Mouse (Mus musculus) gastrocnemius, postnatal 10 days (tissue): Measurements from ENCODE around the gene Cd6. TPM values are rescaled to one million over a fixed set of nuclear protein-coding genes. Genes with fewer than 3 reads are reported as not detected.

Experiments used
- DNase-seq: peaks from one replicate; pipeline ENCODE4 v3.0.0; 2021; ENCODE audit warnings: mixed read lengths
- total RNA-seq, 2 experiments: library from RNA; stranded (reverse); gene quantifications; 2 replicates each; pipeline ENCODE4 v1.2.3; 2021

Cd6 gene
- total RNA-seq, 2 experiments from 2014 or later: 0.26 TPM; not detected in 1

- no peak for DNase-seq
Measured at GRCm38 (mm10) chr19:10761794-10762415, 68.0 kb downstream of the Cd6 start.

GRCm38 (mm10) chr19:10759983-10760831 lies 69.7 kb downstream of the Cd6 start:
- peak; percentile 58 for DNase-seq

- DNase-seq: no peak
Measured at GRCm38 (mm10) chr19:10759525-10759924, 70.3 kb downstream of the Cd6 start.

- no peak for DNase-seq
Measured at GRCm38 (mm10) chr19:10758708-10759107, 71.2 kb downstream of the Cd6 start.

- no peak for DNase-seq
Measured at GRCm38 (mm10) chr19:10757526-10757925, 72.3 kb downstream of the Cd6 start.

- DNase-seq: no peak
Measured at GRCm38 (mm10) chr19:10757125-10757524, 72.7 kb downstream of the Cd6 start.

- DNase-seq: no peak
Measured at GRCm38 (mm10) chr19:10752646-10753045, 77.2 kb downstream of the Cd6 start.

- no peak for DNase-seq
Measured at GRCm38 (mm10) chr19:10752106-10752505, 77.8 kb downstream of the Cd6 start.

- DNase-seq: no peak
Measured at GRCm38 (mm10) chr19:10751607-10752006, 78.3 kb downstream of the Cd6 start.

- no peak for DNase-seq
Measured at GRCm38 (mm10) chr19:10750161-10750560, 79.7 kb downstream of the Cd6 start.

- no peak for DNase-seq
Measured at GRCm38 (mm10) chr19:10749295-10749694, 80.6 kb downstream of the Cd6 start.

- DNase-seq: no peak
Measured at GRCm38 (mm10) chr19:10748401-10749102, 81.3 kb downstream of the Cd6 start.

- no peak for DNase-seq
Measured at GRCm38 (mm10) chr19:10747718-10748117, 82.1 kb downstream of the Cd6 start.

GRCm38 (mm10) chr19:10747182-10747581 lies 82.7 kb downstream of the Cd6 start:
- no peak for DNase-seq

- no peak for DNase-seq
Measured at GRCm38 (mm10) chr19:10742565-10742964, 87.3 kb downstream of the Cd6 start.

GRCm38 (mm10) chr19:10742145-10742544 lies 87.7 kb downstream of the Cd6 start:
- no peak for DNase-seq

GRCm38 (mm10) chr19:10740641-10741440 lies 89.0 kb downstream of the Cd6 start:
- DNase-seq: no peak

GRCm38 (mm10) chr19:10739916-10740315 lies 89.9 kb downstream of the Cd6 start:
- no peak for DNase-seq
